ENCODE assay signal across 18 mouse cellular contexts in genomic region chr8:110242278-110243177, GRCm38 (mm10). TPM values are rescaled to one million over a fixed set of nuclear protein-coding genes. Genes with fewer than 3 reads are reported as not detected.
DNase-seq lines count a peak whose midpoint lies in the region; ATAC-seq and TF ChIP-seq lines count a peak whose summit lies in the region.
"Had no signal": no experiment of that assay in that cellular context is flagged by ENCODE, and none has a peak within 500 bp of the region (broad histone marks: within the 10 kb centered on the region; RNA-seq: fewer than 3 reads in every experiment).

No protein-coding gene starts in this region.

- H3K4me3 ChIP-seq in embryonic facial prominence, embryonic 14.5 days (ENCODE audit: low read depth, low read length), result no peak overlapping the region
- no peak overlapping the region for H3K4me3 ChIP-seq in embryonic facial prominence, embryonic 10.5 days
- no peak overlapping the region for H3K4me3 ChIP-seq in forebrain, embryonic 15.5 days
- H3K4me3 ChIP-seq in midbrain, embryonic 15.5 days, result no peak overlapping the region
- H3K4me3 ChIP-seq: heart, adult 2 months; kidney, embryonic 15.5 days; layer of hippocampus, adult 2 months; limb, embryonic 15.5 days had no signal

- 42% methylated on average over 7 of the region's 7 CpGs for WGBS in embryonic facial prominence, embryonic 14.5 days
- WGBS in embryonic facial prominence, embryonic 10.5 days, result 52% methylated on average over 7 of the region's 7 CpGs
- 27% methylated on average over 7 of the region's 7 CpGs for WGBS in forebrain, embryonic 15.5 days
- WGBS in midbrain, embryonic 15.5 days, result 46% methylated on average over 7 of the region's 7 CpGs

- peak; percentile 50 for DNase-seq in embryonic facial prominence, embryonic 14.5 days (ENCODE audit: low spot score)
- DNase-seq in embryonic facial prominence, embryonic 10.5 days (ENCODE audit: low spot score), result no peak
- peak; percentile 79 for DNase-seq in brain, embryonic 14.5 days (ENCODE audit: low read depth)
- no peak for DNase-seq in kidney, adult 9 months
- no peak for DNase-seq in kidney, adult 11 months
- DNase-seq in layer of hippocampus, adult 8-10 months (ENCODE audit: low spot score in 2 of 2), result no peak
- DNase-seq: cerebellum, adult 11 months; heart, adult 2 months; liver, postnatal 0 days; right cerebral cortex, postnatal 25 days had no signal

- no peak for ATAC-seq in embryonic facial prominence, embryonic 14.5 days (ENCODE audit: low read depth)
- peak; percentile 67 for ATAC-seq in forebrain, embryonic 15.5 days (replicated peaks)
- no peak for ATAC-seq in midbrain, embryonic 15.5 days (replicated peaks)
- ATAC-seq: inflammation-experienced regulatory T-cells, adult 6 months; liver, postnatal 0 days; Patski had no signal

- H3K9me3 ChIP-seq in embryonic facial prominence, embryonic 14.5 days (ENCODE audit: control insufficient read depth, low read length), result no peaks in the 10 kb centered on the region
- no peaks in the 10 kb centered on the region for H3K9me3 ChIP-seq in embryonic facial prominence, embryonic 10.5 days
- H3K9me3 ChIP-seq in forebrain, embryonic 15.5 days, result no peaks in the 10 kb centered on the region
- H3K9me3 ChIP-seq in midbrain, embryonic 15.5 days, result no peaks in the 10 kb centered on the region
- H3K9me3 ChIP-seq: kidney, embryonic 15.5 days; limb, embryonic 15.5 days had no signal

- no peaks in the 10 kb centered on the region for H3K27me3 ChIP-seq in embryonic facial prominence, embryonic 14.5 days (replicated peaks; ENCODE audit: control insufficient read depth, insufficient read depth, low read length)
- H3K27me3 ChIP-seq in embryonic facial prominence, embryonic 10.5 days (replicated peaks; ENCODE audit: low read depth, poor library complexity, severe bottlenecking), result no peaks in the 10 kb centered on the region
- H3K27me3 ChIP-seq in forebrain, embryonic 15.5 days, result no peaks in the 10 kb centered on the region
- H3K27me3 ChIP-seq in midbrain, embryonic 15.5 days (replicated peaks), result no peaks in the 10 kb centered on the region
- H3K27me3 ChIP-seq: kidney, embryonic 15.5 days; limb, embryonic 15.5 days had no signal

- TF ChIP-seq POLR2A in brain, embryonic 14.5 days (IDR thresholded peaks at IDR 0.05; ENCODE audit: borderline replicate concordance, extremely low read depth, insufficient read depth, insufficient read length, poor library complexity, severe bottlenecking), result no peak

- H3K36me3 ChIP-seq in embryonic facial prominence, embryonic 14.5 days (ENCODE audit: control insufficient read depth, insufficient read depth, low read length), result no peaks in the 10 kb centered on the region
- no peaks in the 10 kb centered on the region for H3K36me3 ChIP-seq in embryonic facial prominence, embryonic 10.5 days (replicated peaks)
- H3K36me3 ChIP-seq in forebrain, embryonic 15.5 days, result no peaks in the 10 kb centered on the region
- H3K36me3 ChIP-seq in midbrain, embryonic 15.5 days (replicated peaks), result no peaks in the 10 kb centered on the region
- H3K36me3 ChIP-seq: kidney, embryonic 15.5 days; limb, embryonic 15.5 days had no signal

- no peaks in the 10 kb centered on the region for H3K4me1 ChIP-seq in embryonic facial prominence, embryonic 14.5 days (ENCODE audit: control insufficient read depth, insufficient read depth, low read length)
- H3K4me1 ChIP-seq in embryonic facial prominence, embryonic 10.5 days, result peaks cover 15% of the 10 kb centered on the region
- H3K4me1 ChIP-seq in forebrain, embryonic 15.5 days, result peaks cover 12% of the 10 kb centered on the region
- no peaks in the 10 kb centered on the region for H3K4me1 ChIP-seq in midbrain, embryonic 15.5 days
- H3K4me1 ChIP-seq: kidney, embryonic 15.5 days; limb, embryonic 15.5 days had no signal

- H3K9ac ChIP-seq in embryonic facial prominence, embryonic 14.5 days (ENCODE audit: low read depth, low read length), result no peak overlapping the region
- H3K9ac ChIP-seq in forebrain, embryonic 15.5 days (replicated peaks), result no peak overlapping the region
- H3K9ac ChIP-seq in midbrain, embryonic 15.5 days, result no peak overlapping the region
- H3K9ac ChIP-seq: kidney, embryonic 15.5 days; limb, embryonic 15.5 days; liver, postnatal 0 days had no signal

- no peak overlapping the region for H3K4me2 ChIP-seq in embryonic facial prominence, embryonic 14.5 days (ENCODE audit: low read depth, low read length)
- no peak overlapping the region for H3K4me2 ChIP-seq in forebrain, embryonic 15.5 days (replicated peaks)
- H3K4me2 ChIP-seq in midbrain, embryonic 15.5 days, result no peak overlapping the region
- H3K4me2 ChIP-seq: kidney, embryonic 15.5 days; limb, embryonic 15.5 days had no signal

- no peak for TF ChIP-seq CTCF in brain, embryonic 14.5 days (IDR thresholded peaks at IDR 0.05; ENCODE audit: borderline replicate concordance, extremely low read depth, insufficient read depth, insufficient read length)

- no peak overlapping the region for H3K27ac ChIP-seq in embryonic facial prominence, embryonic 14.5 days (replicated peaks; ENCODE audit: low read depth, low read length)
- H3K27ac ChIP-seq in embryonic facial prominence, embryonic 10.5 days (replicated peaks), result no peak overlapping the region; the same call in 1 of the 2 replicates
- peak overlapping the region; percentile 81 for H3K27ac ChIP-seq in forebrain, embryonic 15.5 days (replicated peaks)
- 0 out of 2 replicates have a peak overlapping the region, but pooled peaks have one; percentile 42 for H3K27ac ChIP-seq in midbrain, embryonic 15.5 days
- H3K27ac ChIP-seq: heart, adult 2 months; kidney, embryonic 15.5 days; layer of hippocampus, adult 2 months; limb, embryonic 15.5 days; macrophage had no signal

RNA-seq across cellular contexts. Expression of gene Hydin, which starts 24.2 kb away (rescaled TPM):
- 0.25 and 0.32 TPM in 2 replicates for polyA plus RNA-seq in embryonic facial prominence, embryonic 14.5 days (2014; fragmentation: Nextera tagmentation; extraction: Ambion mirVana)
- 0.04 and 0.14 TPM in 2 replicates for polyA plus RNA-seq in embryonic facial prominence, embryonic 10.5 days (2016; fragmentation: Nextera tagmentation; extraction: Ambion mirVana)
- polyA plus RNA-seq in brain, embryonic 14.5 days (2012; rRNA removed), result 0.30 and 0.41 TPM in 2 replicates
- 0.43 and 0.55 TPM in 2 replicates for polyA plus RNA-seq in forebrain, embryonic 15.5 days (2015; fragmentation: Nextera tagmentation; extraction: Ambion mirVana)
- polyA plus RNA-seq in midbrain, embryonic 15.5 days (2015; fragmentation: Nextera tagmentation; extraction: Ambion mirVana), result 0.34 and 0.44 TPM in 2 replicates
- total RNA-seq in layer of hippocampus, adult 8-10 months (2022), result under 1 TPM; 0.63 to 0.96 (median 0.70) TPM
- polyA plus RNA-seq: macrophage had no signal

RNA-seq across cellular contexts. Expression of gene Cmtr2, which starts 27.1 kb away (rescaled TPM):
- polyA plus RNA-seq in embryonic facial prominence, embryonic 14.5 days (2014; fragmentation: Nextera tagmentation; extraction: Ambion mirVana), result 7.1 and 8.1 TPM in 2 replicates
- 10.2 and 10.9 TPM in 2 replicates for polyA plus RNA-seq in embryonic facial prominence, embryonic 10.5 days (2016; fragmentation: Nextera tagmentation; extraction: Ambion mirVana)
- polyA plus RNA-seq in brain, embryonic 14.5 days (2012; rRNA removed), result 13.2 and 13.3 TPM in 2 replicates
- polyA plus RNA-seq in forebrain, embryonic 15.5 days (2015; fragmentation: Nextera tagmentation; extraction: Ambion mirVana), result 12.9 and 13.4 TPM in 2 replicates
- polyA plus RNA-seq in midbrain, embryonic 15.5 days (2015; fragmentation: Nextera tagmentation; extraction: Ambion mirVana), result 11.4 and 12.5 TPM in 2 replicates
- total RNA-seq in layer of hippocampus, adult 8-10 months (2022), result 1 to 10 TPM; 5.7 to 6.8 (median 6.6) TPM

Comparison
In these comparisons a context has a peak if more than half of its experiments do, and no peak if none do; other contexts are left out.
1. DNase-seq: peak in embryonic facial prominence, embryonic 14.5 days (single experiment) and brain, embryonic 14.5 days (single experiment); none in embryonic facial prominence, embryonic 10.5 days (single experiment), kidney, adult 9 months (single experiment), kidney, adult 11 months (single experiment) and layer of hippocampus, adult 8-10 months (0 of 2).
2. H3K27ac ChIP-seq: peak in forebrain, embryonic 15.5 days (single experiment) and midbrain, embryonic 15.5 days (single experiment); none in embryonic facial prominence, embryonic 14.5 days (single experiment) and embryonic facial prominence, embryonic 10.5 days (single experiment).